Mouse (Mus musculus): ENCODE data around the gene Ets2. TPM values are rescaled to one million over a fixed set of nuclear protein-coding genes. Genes with fewer than 3 reads are reported as not detected.

The Ets2 gene
- polyA plus RNA-seq, 1 experiment: 0.19 TPM

GRCm38 (mm10) chr16:95739522-95739921 lies 37.6 kb downstream of the Ets2 start:
- Histone ChIP-seq H3K27me3 (ENCODE audit: control insufficient read depth) (no peaks in the 10 kb centered on the region), H3K9me3 (ENCODE audit: control insufficient read depth, low read length) (no peaks in the 10 kb centered on the region), H3K36me3 (ENCODE audit: control insufficient read depth) (no peaks in the 10 kb centered on the region), H3K4me3 (replicated peaks) (no peak overlapping the region), H3K4me1 (ENCODE audit: control insufficient read depth) (peaks cover 4% of the 10 kb centered on the region)
- TF ChIP-seq TAL1 (IDR thresholded peaks at IDR 0.05; ENCODE audit: low read length): no peak
- TF ChIP-seq GATA1 (IDR thresholded peaks at IDR 0.05; ENCODE audit: low read length): no peak

GRCm38 (mm10) chr16:95741358-95741757 lies 39.5 kb downstream of the Ets2 start:
- Histone ChIP-seq H3K4me1 (ENCODE audit: control insufficient read depth) (no peaks in the 10 kb centered on the region), H3K4me3 (replicated peaks) (no peak overlapping the region), H3K9me3 (ENCODE audit: control insufficient read depth, low read length) (no peaks in the 10 kb centered on the region), H3K36me3 (ENCODE audit: control insufficient read depth) (no peaks in the 10 kb centered on the region), H3K27me3 (ENCODE audit: control insufficient read depth) (no peaks in the 10 kb centered on the region)
- TF ChIP-seq GATA1 (IDR thresholded peaks at IDR 0.05; ENCODE audit: low read length) (no peak), TAL1 (IDR thresholded peaks at IDR 0.05; ENCODE audit: low read length) (no peak)

GRCm38 (mm10) chr16:95741915-95742739 lies 40.3 kb downstream of the Ets2 start:
- Histone ChIP-seq H3K36me3 (ENCODE audit: control insufficient read depth) (no peaks in the 10 kb centered on the region), H3K4me3 (replicated peaks) (no peak overlapping the region), H3K4me1 (ENCODE audit: control insufficient read depth) (no peaks in the 10 kb centered on the region), H3K9me3 (ENCODE audit: control insufficient read depth, low read length) (no peaks in the 10 kb centered on the region), H3K27me3 (ENCODE audit: control insufficient read depth) (no peaks in the 10 kb centered on the region)
- TF ChIP-seq GATA1 (IDR thresholded peaks at IDR 0.05; ENCODE audit: low read length) (no peak), TAL1 (IDR thresholded peaks at IDR 0.05; ENCODE audit: low read length) (no peak)

- H3K9me3 ChIP-seq (ENCODE audit: control insufficient read depth, low read length): no peaks in the 10 kb centered on the region
- no peak overlapping the region for H3K4me3 ChIP-seq (replicated peaks)
- TF ChIP-seq TAL1 (IDR thresholded peaks at IDR 0.05; ENCODE audit: low read length): no peak
- no peak for TF ChIP-seq GATA1 (IDR thresholded peaks at IDR 0.05; ENCODE audit: low read length)
- H3K27me3 ChIP-seq (ENCODE audit: control insufficient read depth): no peaks in the 10 kb centered on the region
- no peaks in the 10 kb centered on the region for H3K4me1 ChIP-seq (ENCODE audit: control insufficient read depth)
- no peaks in the 10 kb centered on the region for H3K36me3 ChIP-seq (ENCODE audit: control insufficient read depth)
These were observed 40.8 kb downstream of the Ets2 start for GRCm38 (mm10) chr16:95742740-95743030.

GRCm38 (mm10) chr16:95743104-95743503 lies 41.2 kb downstream of the Ets2 start:
- Histone ChIP-seq H3K9me3 (ENCODE audit: control insufficient read depth, low read length) (no peaks in the 10 kb centered on the region), H3K36me3 (ENCODE audit: control insufficient read depth) (no peaks in the 10 kb centered on the region), H3K4me1 (ENCODE audit: control insufficient read depth) (no peaks in the 10 kb centered on the region), H3K4me3 (replicated peaks) (no peak overlapping the region), H3K27me3 (ENCODE audit: control insufficient read depth) (no peaks in the 10 kb centered on the region)
- TF ChIP-seq GATA1 (IDR thresholded peaks at IDR 0.05; ENCODE audit: low read length): no peak
- no peak for TF ChIP-seq TAL1 (IDR thresholded peaks at IDR 0.05; ENCODE audit: low read length)

GRCm38 (mm10) chr16:95744771-95745170 lies 42.9 kb downstream of the Ets2 start:
- Histone ChIP-seq H3K4me1 (ENCODE audit: control insufficient read depth) (no peaks in the 10 kb centered on the region), H3K27me3 (ENCODE audit: control insufficient read depth) (no peaks in the 10 kb centered on the region), H3K36me3 (ENCODE audit: control insufficient read depth) (no peaks in the 10 kb centered on the region), H3K4me3 (replicated peaks) (no peak overlapping the region), H3K9me3 (ENCODE audit: control insufficient read depth, low read length) (no peaks in the 10 kb centered on the region)
- no peak for TF ChIP-seq TAL1 (IDR thresholded peaks at IDR 0.05; ENCODE audit: low read length)
- no peak for TF ChIP-seq GATA1 (IDR thresholded peaks at IDR 0.05; ENCODE audit: low read length)

- H3K9me3 ChIP-seq (ENCODE audit: control insufficient read depth, low read length): no peaks in the 10 kb centered on the region
- H3K27me3 ChIP-seq (ENCODE audit: control insufficient read depth): no peaks in the 10 kb centered on the region
- H3K36me3 ChIP-seq (ENCODE audit: control insufficient read depth): no peaks in the 10 kb centered on the region
- TF ChIP-seq GATA1 (IDR thresholded peaks at IDR 0.05; ENCODE audit: low read length) (no peak), TAL1 (IDR thresholded peaks at IDR 0.05; ENCODE audit: low read length) (no peak)
- H3K4me3 ChIP-seq (replicated peaks): no peak overlapping the region
- no peaks in the 10 kb centered on the region for H3K4me1 ChIP-seq (ENCODE audit: control insufficient read depth)
These were observed 43.8 kb downstream of the Ets2 start for GRCm38 (mm10) chr16:95745685-95746084.

- no peak overlapping the region for H3K4me3 ChIP-seq (replicated peaks)
- no peaks in the 10 kb centered on the region for H3K9me3 ChIP-seq (ENCODE audit: control insufficient read depth, low read length)
- no peaks in the 10 kb centered on the region for H3K4me1 ChIP-seq (ENCODE audit: control insufficient read depth)
- TF ChIP-seq GATA1 (IDR thresholded peaks at IDR 0.05; ENCODE audit: low read length): no peak
- no peak for TF ChIP-seq TAL1 (IDR thresholded peaks at IDR 0.05; ENCODE audit: low read length)
- no peaks in the 10 kb centered on the region for H3K36me3 ChIP-seq (ENCODE audit: control insufficient read depth)
- no peaks in the 10 kb centered on the region for H3K27me3 ChIP-seq (ENCODE audit: control insufficient read depth)
These were observed 44.7 kb downstream of the Ets2 start for GRCm38 (mm10) chr16:95746565-95746964.

- TF ChIP-seq GATA1 (IDR thresholded peaks at IDR 0.05; ENCODE audit: low read length) (no peak), TAL1 (IDR thresholded peaks at IDR 0.05; ENCODE audit: low read length) (no peak)
- H3K36me3 ChIP-seq (ENCODE audit: control insufficient read depth): no peaks in the 10 kb centered on the region
- H3K9me3 ChIP-seq (ENCODE audit: control insufficient read depth, low read length): no peaks in the 10 kb centered on the region
- H3K4me3 ChIP-seq (replicated peaks): no peak overlapping the region
- H3K27me3 ChIP-seq (ENCODE audit: control insufficient read depth): no peaks in the 10 kb centered on the region
- no peaks in the 10 kb centered on the region for H3K4me1 ChIP-seq (ENCODE audit: control insufficient read depth)
These were observed 47.6 kb downstream of the Ets2 start for GRCm38 (mm10) chr16:95749291-95750103.
